Mouse (Mus musculus) embryonic facial prominence, embryonic 13.5 days (tissue): ENCODE data around the gene Entpd4b. TPM values are rescaled to one million over a fixed set of nuclear protein-coding genes. Genes with fewer than 3 reads are reported as not detected.
"Not testable (repeated sequence)": the region's sequence is repeated elsewhere in the genome, so short reads cannot be mapped to it uniquely, and the experiment has no call there.

Experiments used
- ATAC-seq: fragments of 200-750 bp; cut with Nextera tagmentation; 2 replicates; pipeline ENCODE4 v1.8.0; 2017; ENCODE audit warnings: low read depth; ENCODE audit not compliant: insufficient number of reproducible peaks, insufficient read depth, low FRiP score, low TSS enrichment
- H3K27ac ChIP-seq: fragments of 300-500 bp; sonication (generic); 2 replicates; pipeline ENCODE4 v1.5.1; 2015; ENCODE audit warnings: moderate library complexity, mild to moderate bottlenecking, inconsistent platforms
- H3K27me3 ChIP-seq: fragments of 300-500 bp; sonication (generic); 2 replicates; pipeline ENCODE4 v1.6.1; 2015; ENCODE audit warnings: mild to moderate bottlenecking, inconsistent platforms
- H3K36me3 ChIP-seq: fragments of 300-500 bp; sonication (generic); 2 replicates; pipeline ENCODE4 v1.6.1; 2015; ENCODE audit warnings: mild to moderate bottlenecking, inconsistent platforms
- H3K4me1 ChIP-seq: fragments of 300-500 bp; sonication (generic); 2 replicates; pipeline ENCODE4 v1.6.1; 2015; ENCODE audit warnings: inconsistent platforms
- H3K4me2 ChIP-seq: fragments of 300-500 bp; sonication (generic); 2 replicates; pipeline ENCODE4 v1.6.1; 2015; ENCODE audit warnings: moderate library complexity, mild to moderate bottlenecking, inconsistent platforms
- H3K4me3 ChIP-seq: fragments of 300-500 bp; sonication (generic); 2 replicates; pipeline ENCODE4 v1.5.1; 2015; ENCODE audit warnings: mild to moderate bottlenecking, inconsistent platforms
- H3K9ac ChIP-seq: fragments of 300-500 bp; sonication (generic); 2 replicates; pipeline ENCODE4 v1.6.1; 2015; ENCODE audit warnings: mild to moderate bottlenecking, inconsistent platforms
- H3K9me3 ChIP-seq: fragments of 300-500 bp; sonication (generic); 2 replicates; pipeline ENCODE4 v1.6.1; 2016; ENCODE audit warnings: inconsistent platforms
- WGBS: fragments of 180-500 bp; shearing (Covaris S2); methylation state at CpG from one replicate; pipeline ENCODE4 v1.1.7; 2015; ENCODE audit warnings: mixed read lengths; 5-methylcytosine and 5-hydroxymethylcytosine counted together
- polyA plus RNA-seq: library from polyadenylated mRNA; unstranded; fragments of >200 nt; fragmentation: Nextera tagmentation; extraction: Ambion mirVana; gene quantifications from 2 replicates; pipeline ENCODE4 v1.2.1, GENCODE M21; 2015

The Entpd4b gene
- polyA plus RNA-seq, 1 experiment from 2014 or later: 13.0 TPM

DNA sequence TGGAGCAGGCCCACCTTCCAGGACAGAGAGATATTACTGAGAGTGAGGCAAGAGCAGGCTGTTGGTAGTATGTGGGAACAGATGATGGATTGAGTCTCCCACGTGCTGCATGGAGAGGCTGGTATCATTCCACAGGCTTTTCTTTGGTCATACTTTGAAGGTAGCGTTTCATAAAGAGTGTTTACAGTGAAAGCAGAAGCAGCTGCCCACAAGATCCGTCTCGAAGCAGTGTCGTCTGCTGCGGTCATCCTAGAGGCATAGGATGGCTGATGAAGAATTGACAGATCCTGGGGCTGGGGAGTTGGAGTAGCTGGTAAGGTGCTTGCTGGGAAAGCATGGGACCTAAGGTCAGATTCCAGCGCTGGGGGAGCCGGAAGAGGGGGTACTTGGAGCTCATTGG lies 1.6 kb downstream of the Entpd4b start:
- not testable (repeated sequence) for H3K36me3 ChIP-seq, H3K4me2 ChIP-seq, H3K4me3 ChIP-seq, H3K9ac ChIP-seq, H3K9me3 ChIP-seq, H3K27ac ChIP-seq, ATAC-seq, H3K4me1 ChIP-seq, H3K27me3 ChIP-seq
- WGBS: no CpG with 5 or more reads among the region's 8 CpGs

DNA sequence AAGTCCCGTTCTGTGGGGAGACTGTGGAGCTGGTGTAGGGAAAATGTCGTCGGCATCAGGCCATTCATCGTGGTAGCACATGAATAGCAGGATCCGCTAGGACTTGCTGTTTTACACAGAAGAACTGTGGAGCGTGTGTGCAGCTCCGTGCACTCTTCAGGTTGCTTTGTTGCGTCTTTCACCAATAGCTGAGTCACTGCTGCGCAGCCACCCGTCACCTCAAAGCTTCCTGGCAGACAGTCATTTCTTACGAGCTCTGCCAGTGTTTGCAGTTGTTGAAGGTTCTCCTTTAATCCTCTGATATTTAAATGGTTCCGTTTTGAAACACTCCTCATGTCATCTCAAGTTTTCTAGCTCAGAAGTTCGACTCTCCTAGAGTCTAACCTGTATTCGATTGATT lies 2.3 kb downstream of the Entpd4b start:
- WGBS: no CpG with 5 or more reads among the region's 14 CpGs
- H3K4me3 ChIP-seq, H3K27ac ChIP-seq, H3K36me3 ChIP-seq, ATAC-seq, H3K9me3 ChIP-seq, H3K4me2 ChIP-seq, H3K4me1 ChIP-seq, H3K9ac ChIP-seq, H3K27me3 ChIP-seq: not testable (repeated sequence)

Other genes starting within 250 kb of the Entpd4b start
- not detected in 2 replicates for gene Gm16867, start 52.1 kb upstream of the Entpd4b start, polyA plus RNA-seq
- not detected in 2 replicates for gene Gm27179, start 42.9 kb upstream of the Entpd4b start, polyA plus RNA-seq